Mouse (Mus musculus) lung, postnatal 0 days (tissue): ENCODE measurements around the gene Asic2.

Source experiments
- CTCF ChIP-seq: IDR thresholded peaks from 2 replicates; pipeline ENCODE4 v1.5.1; 2016; ENCODE audit warnings: antibody characterized with exemption, mild to moderate bottlenecking
- EP300 ChIP-seq: IDR thresholded peaks from 2 replicates; pipeline ENCODE4 v1.6.1; 2016; ENCODE audit warnings: antibody characterized with exemption, mild to moderate bottlenecking, control low read depth

GRCm38 (mm10) chr11:81270518-81270917, 697.7 kb downstream of the Asic2 start:
- no peak for TF ChIP-seq CTCF
- no peak for TF ChIP-seq EP300
